Mouse (Mus musculus) C2C12 (cell line): ENCODE results near the gene Clec16a.

Experiments used
- CEBPB ChIP-seq: IDR thresholded peaks from one replicate; pipeline ENCODE4 v1.6.1; 2011; ENCODE audit warnings: low read depth, mild to moderate bottlenecking, control low read depth, moderate library complexity
- CTCF ChIP-seq: IDR thresholded peaks from one replicate; pipeline ENCODE4 v1.5.1; 2011; ENCODE audit not compliant: control insufficient read depth, insufficient read depth, insufficient read length
- FOSL1 ChIP-seq: IDR thresholded peaks from one replicate; pipeline ENCODE4 v1.8.0; 2011; ENCODE audit warnings: mild to moderate bottlenecking, low read length; ENCODE audit not compliant: poor library complexity, insufficient read depth, severe bottlenecking
- MAX ChIP-seq: IDR thresholded peaks from one replicate; pipeline ENCODE4 v1.6.1; 2011; ENCODE audit warnings: mild to moderate bottlenecking, control low read depth
- MYOG ChIP-seq: IDR thresholded peaks from one replicate; pipeline ENCODE4 v1.6.1; 2011; ENCODE audit not compliant: control insufficient read depth, insufficient read length; ENCODE audit errors: extremely low read depth
- USF1 ChIP-seq: IDR thresholded peaks from one replicate; pipeline ENCODE4 v1.6.1; 2011; ENCODE audit warnings: low read depth, mild to moderate bottlenecking, control low read depth, moderate library complexity

- TF ChIP-seq CTCF (no peak), FOSL1 (no peak), USF1 (no peak), CEBPB (no peak), MAX (no peak), MYOG (no peak)
These were observed 94.2 kb downstream of the Clec16a start for GRCm38 (mm10) chr16:10639111-10639889.
